Mouse (Mus musculus): Measurements from ENCODE around the gene Igsf10. TPM values are rescaled to one million over a fixed set of nuclear protein-coding genes. Genes with fewer than 3 reads are reported as not detected.

The Igsf10 gene
- polyA plus RNA-seq, 1 experiment from 2014 or later: 0.41 TPM

DNA sequence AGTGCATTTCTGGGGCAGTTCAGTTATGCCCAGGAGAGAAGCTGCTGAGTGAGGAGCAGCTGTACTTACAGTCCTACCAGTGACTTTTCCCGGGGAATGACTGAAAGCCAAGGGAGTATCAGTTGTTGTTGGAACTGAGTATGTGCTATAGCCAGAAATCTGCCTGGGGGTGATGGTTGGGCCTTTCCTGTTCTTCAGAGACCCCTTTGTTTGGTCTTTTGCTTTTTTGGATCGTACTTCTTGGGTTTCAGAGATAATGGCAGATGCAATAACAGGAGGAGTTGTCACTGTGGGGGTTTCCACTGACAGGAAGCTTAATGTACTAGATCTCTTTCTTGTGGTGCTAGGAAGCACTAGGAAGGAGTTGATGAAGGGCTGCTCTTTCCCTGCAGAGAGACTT, 15.7 kb downstream of the Igsf10 start:
- WGBS (ENCODE audit: insufficient replicate concordance): 69% methylated on average over 2 of the region's 2 CpGs
- DNase-seq (no peak), ATAC-seq (ENCODE audit: low read depth) (no peak)
- H3K4me3 ChIP-seq (replicated peaks): no peak overlapping the region
- no peaks in the 10 kb centered on the region for H3K4me1 ChIP-seq (replicated peaks)
- no peak overlapping the region for H3K9ac ChIP-seq
- H3K9me3 ChIP-seq (replicated peaks): no peaks in the 10 kb centered on the region
- H3K27ac ChIP-seq: no peak overlapping the region
- H3K36me3 ChIP-seq: no peaks in the 10 kb centered on the region
- no peak overlapping the region for H3K4me2 ChIP-seq
- H3K27me3 ChIP-seq: no peaks in the 10 kb centered on the region

DNA sequence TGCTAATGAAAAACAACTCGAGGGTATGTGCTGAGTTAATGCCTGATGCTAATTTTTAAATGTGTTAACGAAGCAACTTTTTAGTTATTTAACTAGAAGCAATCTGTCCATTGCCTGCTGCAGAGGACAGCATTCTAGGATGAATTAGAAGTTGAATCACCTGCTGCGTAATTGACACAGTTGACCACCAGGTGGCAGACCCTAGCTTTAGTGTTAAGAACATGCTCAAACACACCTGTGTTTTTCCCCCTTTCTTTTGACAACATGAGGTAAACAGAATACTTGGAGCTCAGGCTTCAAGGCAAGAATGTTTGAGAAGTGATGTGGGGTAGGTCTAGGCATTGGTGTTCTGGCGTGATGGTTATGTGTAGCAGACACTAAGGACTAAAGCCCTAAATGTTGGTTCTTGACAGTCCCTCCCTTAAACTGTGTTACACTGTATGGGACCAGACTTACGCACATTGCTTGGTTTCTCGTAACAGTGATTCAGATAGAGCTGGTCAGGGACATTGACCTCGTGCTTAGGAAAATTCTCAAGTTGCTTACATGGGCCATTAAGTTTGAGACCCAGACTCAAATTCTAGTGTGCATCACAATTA, 22.8 kb downstream of the Igsf10 start:
- Histone ChIP-seq H3K4me3 (replicated peaks) (no peak overlapping the region), H3K4me1 (replicated peaks) (no peaks in the 10 kb centered on the region), H3K9me3 (replicated peaks) (no peaks in the 10 kb centered on the region), H3K4me2 (no peak overlapping the region), H3K27ac (no peak overlapping the region), H3K9ac (no peak overlapping the region), H3K36me3 (peaks cover 3% of the 10 kb centered on the region; the same call in 1 of the 2 replicates), H3K27me3 (no peaks in the 10 kb centered on the region)
- no peak for DNase-seq
- ATAC-seq (ENCODE audit: low read depth): no peak
- WGBS (ENCODE audit: insufficient replicate concordance): 36% methylated on average over 7 of the region's 7 CpGs

DNA sequence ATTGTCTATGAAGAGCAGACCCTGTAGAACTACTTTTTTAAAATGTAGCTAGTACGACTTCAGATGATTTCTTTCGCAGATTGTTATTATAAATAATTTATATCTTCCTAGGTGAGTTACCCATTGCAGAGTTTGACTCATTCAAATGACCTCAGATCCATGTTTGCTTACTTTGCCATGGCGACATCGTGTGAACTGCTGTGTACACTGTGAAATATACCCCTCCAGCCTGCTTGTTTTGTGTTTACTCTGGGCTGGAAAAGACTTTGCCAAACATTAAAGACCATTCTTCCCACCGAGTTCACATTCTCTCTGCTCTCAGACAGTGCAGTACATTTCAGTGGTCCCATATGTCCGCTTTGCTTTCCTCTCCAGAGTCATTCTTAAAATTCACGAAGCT, 28.1 kb downstream of the Igsf10 start:
- H3K36me3 ChIP-seq: peaks cover 3% of the 10 kb centered on the region; the same call in 1 of the 2 replicates
- no peak overlapping the region for H3K27ac ChIP-seq
- DNase-seq (no peak), ATAC-seq (ENCODE audit: low read depth) (no peak)
- WGBS (ENCODE audit: insufficient replicate concordance): 67% methylated on average over 7 of the region's 7 CpGs
- no peaks in the 10 kb centered on the region for H3K4me1 ChIP-seq (replicated peaks)
- no peaks in the 10 kb centered on the region for H3K9me3 ChIP-seq (replicated peaks)
- no peak overlapping the region for H3K4me2 ChIP-seq
- no peak overlapping the region for H3K9ac ChIP-seq
- H3K4me3 ChIP-seq (replicated peaks): no peak overlapping the region
- no peaks in the 10 kb centered on the region for H3K27me3 ChIP-seq

DNA sequence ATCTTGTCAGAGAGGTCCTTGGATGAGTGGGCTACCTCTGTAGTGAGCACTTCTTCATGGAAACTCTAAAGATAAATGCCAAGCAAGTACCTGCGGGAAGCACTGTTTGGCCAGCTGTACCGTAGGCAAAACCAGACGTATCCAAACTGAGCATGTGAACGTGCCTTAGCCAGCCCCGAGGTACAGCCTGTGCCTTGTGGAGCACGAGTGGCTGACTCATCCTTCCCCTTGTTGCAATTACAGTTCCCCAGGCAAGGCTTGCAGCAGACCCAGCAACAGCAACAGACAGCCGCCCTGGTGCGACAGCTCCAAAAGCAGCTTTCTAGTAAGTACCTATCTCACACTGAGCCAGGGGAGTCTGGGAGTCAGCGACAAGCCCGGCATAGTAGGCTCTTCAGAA, 31.6 kb downstream of the Igsf10 start:
- DNase-seq: no peak

DNA sequence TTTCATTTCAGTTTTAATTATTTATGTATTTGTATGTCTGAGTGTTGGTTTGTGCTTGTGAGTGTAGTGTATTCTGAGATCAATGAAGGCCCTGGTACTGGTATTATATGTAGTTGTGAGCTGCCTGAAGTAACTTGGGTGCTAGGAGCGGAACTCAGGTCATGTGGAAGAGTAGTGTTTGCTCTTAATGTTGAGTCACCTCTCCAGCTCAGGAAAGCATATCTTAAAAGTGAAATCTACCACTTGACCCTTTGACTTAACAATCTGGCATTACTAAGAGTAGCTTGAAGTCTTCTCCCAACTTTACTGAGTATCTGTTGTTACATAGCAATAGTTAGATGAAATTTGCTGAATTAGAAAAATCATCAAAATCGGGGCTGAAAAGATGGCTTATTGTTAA, 38.7 kb downstream of the Igsf10 start:
- Histone ChIP-seq H3K36me3 (no peaks in the 10 kb centered on the region), H3K4me2 (no peak overlapping the region), H3K4me1 (replicated peaks) (no peaks in the 10 kb centered on the region), H3K9ac (no peak overlapping the region), H3K4me3 (replicated peaks) (no peak overlapping the region), H3K27ac (no peak overlapping the region), H3K27me3 (no peaks in the 10 kb centered on the region), H3K9me3 (replicated peaks) (no peaks in the 10 kb centered on the region)
- WGBS (ENCODE audit: insufficient replicate concordance): 63% methylated on average over 2 of the region's 2 CpGs
- no peak for DNase-seq
- ATAC-seq (ENCODE audit: low read depth): no peak

More for the DNA sequence above, 31.6 kb downstream of the Igsf10 start:
- H3K9me3 ChIP-seq (replicated peaks): no peaks in the 10 kb centered on the region
- H3K36me3 ChIP-seq: no peaks in the 10 kb centered on the region
- no peaks in the 10 kb centered on the region for H3K27me3 ChIP-seq
- no peak overlapping the region for H3K4me2 ChIP-seq
- WGBS (ENCODE audit: insufficient replicate concordance): 65% methylated on average over 10 of the region's 10 CpGs
- H3K9ac ChIP-seq: no peak overlapping the region
- ATAC-seq (ENCODE audit: low read depth): no peak
- H3K4me1 ChIP-seq (replicated peaks): no peaks in the 10 kb centered on the region
- H3K4me3 ChIP-seq (replicated peaks): no peak overlapping the region
- no peak overlapping the region for H3K27ac ChIP-seq

DNA sequence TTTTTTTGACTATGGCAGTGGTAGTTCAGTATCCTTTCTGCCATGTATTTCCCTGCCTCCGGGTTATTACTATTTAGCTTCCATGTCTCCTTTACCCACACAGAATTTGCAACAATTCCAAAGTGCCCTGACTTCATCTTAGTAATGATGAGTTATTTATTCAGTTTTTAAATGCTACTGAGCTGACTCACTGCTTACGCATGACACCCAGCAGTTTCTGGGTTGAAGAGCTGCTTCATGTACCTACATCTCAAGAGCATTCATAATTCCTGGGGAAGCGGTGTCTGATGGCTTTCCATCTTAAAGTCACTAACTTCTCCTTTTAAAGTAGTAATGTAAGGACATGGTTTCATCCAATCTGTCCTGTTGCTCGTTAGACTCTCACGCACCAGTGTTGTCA, 39.2 kb downstream of the Igsf10 start:
- H3K9ac ChIP-seq: no peak overlapping the region
- H3K4me2 ChIP-seq: no peak overlapping the region
- no peak for ATAC-seq (ENCODE audit: low read depth)
- no peaks in the 10 kb centered on the region for H3K36me3 ChIP-seq
- WGBS (ENCODE audit: insufficient replicate concordance): 73% methylated on average over 5 of the region's 5 CpGs
- no peak overlapping the region for H3K27ac ChIP-seq
- no peak overlapping the region for H3K4me3 ChIP-seq (replicated peaks)
- no peak for DNase-seq
- no peaks in the 10 kb centered on the region for H3K9me3 ChIP-seq (replicated peaks)
- no peaks in the 10 kb centered on the region for H3K4me1 ChIP-seq (replicated peaks)
- H3K27me3 ChIP-seq: no peaks in the 10 kb centered on the region

DNA sequence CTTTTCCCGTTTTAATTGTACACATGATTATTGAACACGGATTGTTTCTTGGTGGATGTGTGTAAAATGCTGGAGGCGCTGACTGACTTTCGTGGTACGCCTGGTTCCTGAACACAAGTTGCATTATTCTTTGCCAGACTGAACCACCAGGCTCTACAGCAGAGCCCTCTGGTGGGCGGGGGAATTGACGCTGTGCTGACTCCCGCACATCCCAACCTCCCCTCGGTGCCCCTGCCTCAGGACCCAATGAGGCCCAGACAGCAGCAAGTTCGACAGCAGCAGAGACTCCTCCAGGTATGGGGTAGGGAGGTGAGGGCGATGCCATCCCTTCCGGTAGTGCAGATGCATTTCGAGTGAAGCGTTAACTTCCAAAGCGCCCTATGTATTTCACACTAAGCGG, 46.5 kb downstream of the Igsf10 start:
- DNase-seq: no peak
- Histone ChIP-seq H3K4me1 (replicated peaks) (no peaks in the 10 kb centered on the region), H3K9ac (no peak overlapping the region), H3K4me2 (no peak overlapping the region), H3K27me3 (no peaks in the 10 kb centered on the region), H3K9me3 (replicated peaks) (no peaks in the 10 kb centered on the region), H3K4me3 (replicated peaks) (no peak overlapping the region), H3K36me3 (no peaks in the 10 kb centered on the region), H3K27ac (no peak overlapping the region)
- 75% methylated on average over 16 of the region's 16 CpGs for WGBS (ENCODE audit: insufficient replicate concordance)
- no peak for ATAC-seq (ENCODE audit: low read depth)

DNA sequence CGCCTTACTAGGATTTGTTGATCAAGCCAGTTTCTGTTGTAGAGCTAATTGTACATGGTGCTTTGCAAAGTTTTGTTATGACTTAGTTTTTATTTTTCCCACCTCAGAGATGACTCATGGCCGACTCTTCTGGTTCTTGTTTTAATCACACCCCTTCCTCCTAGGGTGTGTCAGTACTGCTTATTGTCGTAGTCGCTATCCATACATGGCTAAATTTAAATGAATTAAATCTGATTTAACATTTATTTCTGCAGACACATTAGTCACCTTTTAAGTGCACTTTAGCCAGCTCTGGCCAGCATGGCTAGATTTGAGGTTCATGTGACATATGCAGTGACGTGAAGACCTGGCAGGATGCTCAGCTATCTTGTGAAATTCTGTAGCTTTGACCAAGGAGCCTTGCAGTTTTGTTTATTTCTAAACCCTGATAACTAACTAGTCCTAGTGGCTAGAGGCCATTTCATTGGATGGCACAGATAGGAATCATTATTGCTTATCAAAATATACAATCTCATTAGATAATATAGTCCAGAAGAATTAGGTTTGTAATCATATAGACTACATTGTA, 47.5 kb downstream of the Igsf10 start:
- 74% methylated on average over 5 of the region's 5 CpGs for WGBS (ENCODE audit: insufficient replicate concordance)
- no peak overlapping the region for H3K4me2 ChIP-seq
- H3K9ac ChIP-seq: no peak overlapping the region
- H3K9me3 ChIP-seq (replicated peaks): no peaks in the 10 kb centered on the region
- no peak overlapping the region for H3K27ac ChIP-seq
- no peaks in the 10 kb centered on the region for H3K4me1 ChIP-seq (replicated peaks)
- ATAC-seq (ENCODE audit: low read depth) (no peak), DNase-seq (no peak)
- H3K4me3 ChIP-seq (replicated peaks): no peak overlapping the region
- H3K27me3 ChIP-seq: no peaks in the 10 kb centered on the region
- no peaks in the 10 kb centered on the region for H3K36me3 ChIP-seq

DNA sequence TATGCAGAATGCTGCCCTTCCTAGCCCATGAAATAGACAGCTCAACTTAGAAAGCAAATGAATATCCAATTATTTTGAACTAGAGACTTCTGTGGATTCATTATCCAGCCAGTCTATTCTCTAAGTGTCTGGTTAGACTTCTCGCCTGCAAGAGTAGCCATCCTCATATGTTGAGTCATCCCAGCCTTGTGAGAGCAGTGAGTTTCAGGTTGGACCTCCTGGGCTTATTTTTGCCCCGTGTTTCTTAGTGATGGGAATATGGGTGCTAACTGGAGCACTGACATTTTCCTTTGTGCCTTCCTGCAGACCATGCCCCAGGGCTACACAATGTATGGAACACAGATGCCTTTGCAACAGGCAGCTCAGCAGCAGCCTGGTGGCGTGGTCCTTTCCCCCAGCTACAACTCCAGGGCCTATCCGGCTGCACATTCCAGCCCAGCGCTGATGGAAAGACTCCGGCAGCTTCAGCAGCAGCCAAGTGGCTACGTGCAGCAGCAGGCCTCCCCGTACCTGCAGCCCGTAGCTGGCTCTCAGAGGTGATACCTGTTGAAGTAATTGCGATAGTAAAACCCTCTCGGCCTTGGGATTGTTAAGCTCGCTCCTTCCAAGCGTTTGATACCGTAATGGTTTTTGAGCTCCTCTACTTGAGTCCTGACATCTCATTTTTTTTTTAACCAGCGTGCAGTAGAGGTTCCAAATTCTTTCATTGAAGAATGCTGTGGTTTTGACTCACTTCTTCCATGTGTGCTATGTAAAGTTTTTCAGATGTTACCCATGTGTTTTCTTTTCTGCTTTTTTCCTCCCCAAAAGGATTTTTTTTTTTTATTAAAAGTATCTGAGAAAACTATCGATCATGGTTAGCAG, 48.3 kb downstream of the Igsf10 start:
- Histone ChIP-seq H3K27me3 (no peaks in the 10 kb centered on the region), H3K9me3 (replicated peaks) (no peaks in the 10 kb centered on the region), H3K9ac (no peak overlapping the region), H3K4me2 (no peak overlapping the region), H3K36me3 (no peaks in the 10 kb centered on the region), H3K4me1 (replicated peaks) (no peaks in the 10 kb centered on the region), H3K27ac (no peak overlapping the region), H3K4me3 (replicated peaks) (no peak overlapping the region)
- 79% methylated on average over 16 of the region's 16 CpGs for WGBS (ENCODE audit: insufficient replicate concordance)
- DNase-seq: no peak
- ATAC-seq (ENCODE audit: low read depth): no peak

DNA sequence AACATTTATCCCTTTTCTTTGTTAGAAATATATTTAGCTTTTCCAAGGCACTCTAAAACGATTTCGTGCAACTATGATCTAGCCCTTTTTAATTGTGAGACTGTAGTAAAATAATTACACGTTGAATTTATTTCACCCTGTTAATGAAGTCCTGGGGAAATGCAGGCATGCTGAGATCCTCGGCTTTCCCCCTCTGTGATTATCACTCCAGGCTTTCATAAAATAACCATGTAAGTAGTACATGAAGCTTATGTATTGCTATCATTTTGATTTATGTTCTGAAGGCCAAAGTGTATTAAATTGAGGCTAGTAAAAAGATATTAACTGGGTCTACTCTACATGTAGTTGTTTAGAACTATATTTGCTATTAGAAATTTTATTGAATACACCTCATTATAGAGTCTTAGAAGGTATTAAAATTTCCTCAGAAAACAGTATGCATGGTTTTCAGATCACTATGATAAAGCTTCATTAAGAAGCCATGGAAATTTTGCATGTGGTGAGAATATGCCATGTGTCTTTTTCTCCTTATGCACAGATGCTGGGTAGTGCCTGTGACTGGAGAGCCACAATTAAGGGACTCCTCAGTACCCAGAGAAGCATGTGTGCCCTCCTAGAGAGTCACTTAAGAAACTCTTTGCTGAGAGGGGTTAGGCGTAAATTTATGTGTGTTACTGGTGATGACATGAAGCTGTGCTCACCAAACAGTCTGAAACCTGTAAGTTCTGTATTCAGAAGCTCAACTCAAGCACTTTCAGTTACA, 50.6 kb downstream of the Igsf10 start:
- H3K4me1 ChIP-seq (replicated peaks): no peaks in the 10 kb centered on the region

DNA sequence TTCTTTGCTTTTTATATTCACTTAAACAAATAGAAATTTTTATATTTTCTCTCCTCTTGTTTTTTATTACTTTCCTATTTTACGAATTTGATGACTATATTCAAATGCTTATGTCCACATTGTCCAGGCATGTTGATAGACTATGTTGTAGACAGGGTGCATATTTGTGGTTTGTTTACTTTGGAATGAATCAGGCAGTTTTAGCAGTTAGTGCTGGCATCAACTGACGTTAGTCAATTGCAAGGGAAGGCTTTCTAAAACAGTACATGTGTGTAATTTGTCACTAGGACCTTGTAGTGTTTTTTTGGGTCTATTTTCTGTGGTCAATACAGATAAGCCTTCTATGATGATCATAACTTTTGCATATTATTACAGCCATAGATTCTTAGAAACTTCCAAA, 53.6 kb downstream of the Igsf10 start:
- no peaks in the 10 kb centered on the region for H3K36me3 ChIP-seq
- no peak overlapping the region for H3K9ac ChIP-seq
- DNase-seq: no peak
- ATAC-seq (ENCODE audit: low read depth): no peak
- no peak overlapping the region for H3K4me2 ChIP-seq
- WGBS (ENCODE audit: insufficient replicate concordance): 45% methylated on average over 2 of the region's 2 CpGs
- no peaks in the 10 kb centered on the region for H3K4me1 ChIP-seq (replicated peaks)
- H3K4me3 ChIP-seq (replicated peaks): no peak overlapping the region
- H3K27ac ChIP-seq: no peak overlapping the region
- H3K27me3 ChIP-seq: no peaks in the 10 kb centered on the region
- no peaks in the 10 kb centered on the region for H3K9me3 ChIP-seq (replicated peaks)

More for the DNA sequence above, 50.6 kb downstream of the Igsf10 start:
- Histone ChIP-seq H3K36me3 (no peaks in the 10 kb centered on the region), H3K4me3 (replicated peaks) (no peak overlapping the region), H3K9ac (no peak overlapping the region), H3K9me3 (replicated peaks) (no peaks in the 10 kb centered on the region), H3K27me3 (no peaks in the 10 kb centered on the region), H3K4me2 (no peak overlapping the region), H3K27ac (no peak overlapping the region)
- 65% methylated on average over 5 of the region's 5 CpGs for WGBS (ENCODE audit: insufficient replicate concordance)
- DNase-seq (no peak), ATAC-seq (ENCODE audit: low read depth) (no peak)
